Mouse (Mus musculus) embryonic facial prominence, embryonic 11.5 days (tissue): Measurements from ENCODE around the gene Aldh16a1. TPM values are rescaled to one million over a fixed set of nuclear protein-coding genes. Genes with fewer than 3 reads are reported as not detected.

ENCODE experiments used
- ATAC-seq: fragments of 200-750 bp; cut with Nextera tagmentation; replicated peaks from 2 replicates; pipeline ENCODE4 v1.8.0; 2017; ENCODE audit warnings: low read depth; ENCODE audit not compliant: insufficient number of reproducible peaks, low FRiP score, low TSS enrichment
- DNase-seq: peaks from one replicate; pipeline ENCODE4 v3.0.0-alpha.2; 2015; ENCODE audit warnings: low spot score
- H3K27ac ChIP-seq: fragments of 300-500 bp; sonication (generic); replicated peaks from 2 replicates; pipeline ENCODE4 v1.5.1; 2014; ENCODE audit warnings: mild to moderate bottlenecking, low read depth, low read length, control low read depth
- H3K27me3 ChIP-seq: fragments of 300-500 bp; sonication (generic); 2 replicates; pipeline ENCODE4 v1.6.1; 2014; ENCODE audit warnings: mild to moderate bottlenecking, low read length, moderate library complexity, mixed read lengths; ENCODE audit not compliant: control insufficient read depth, insufficient read depth
- H3K36me3 ChIP-seq: fragments of 300-500 bp; sonication (generic); replicated peaks from 2 replicates; pipeline ENCODE4 v1.6.1; 2014; ENCODE audit warnings: low read depth, mild to moderate bottlenecking, low read length, moderate library complexity, mixed read lengths; ENCODE audit not compliant: control insufficient read depth, insufficient read depth
- H3K4me1 ChIP-seq: fragments of 300-500 bp; sonication (generic); 2 replicates; pipeline ENCODE4 v1.6.1; 2014; ENCODE audit warnings: low read length, mixed read lengths; ENCODE audit not compliant: control insufficient read depth, insufficient read depth
- H3K4me2 ChIP-seq: fragments of 300-500 bp; sonication (generic); 2 replicates; pipeline ENCODE4 v1.6.1; 2014; ENCODE audit warnings: low read depth, mild to moderate bottlenecking, control low read depth, low read length, moderate library complexity
- H3K4me3 ChIP-seq: fragments of 300-500 bp; sonication (generic); 2 replicates; pipeline ENCODE4 v1.5.1; 2014; ENCODE audit warnings: low read depth, low read length, control low read depth
- H3K9ac ChIP-seq: fragments of 300-500 bp; sonication (generic); replicated peaks from 2 replicates; pipeline ENCODE4 v1.6.1; 2014; ENCODE audit warnings: mild to moderate bottlenecking, control low read depth, low read length
- H3K9me3 ChIP-seq: fragments of 300-500 bp; sonication (generic); replicated peaks from 2 replicates; pipeline ENCODE4 v1.6.1; 2016; ENCODE audit warnings: mild to moderate bottlenecking, low read length, inconsistent platforms, mixed read lengths; ENCODE audit not compliant: control insufficient read depth
- WGBS: fragments of 180-500 bp; shearing (Covaris S2); extraction: QIAGEN DNeasy Blood & Tissue Kit; methylation state at CpG from one replicate; pipeline ENCODE4 v1.1.7; 2014; 5-methylcytosine and 5-hydroxymethylcytosine counted together
- polyA plus RNA-seq: library from polyadenylated mRNA; unstranded; fragments of >200 nt; fragmentation: Nextera tagmentation; extraction: Ambion mirVana; gene quantifications from 2 replicates; pipeline ENCODE4 v1.2.1, GENCODE M21; 2014

Gene Aldh16a1
- polyA plus RNA-seq, 1 experiment from 2014 or later = 32.3 TPM

- Histone ChIP-seq H3K27ac (no peak overlapping the region), H3K4me3 (no peak overlapping the region), H3K4me1 (peaks cover 6% of the 10 kb centered on the region; the same call in 1 of the 2 replicates), H3K27me3 (no peaks in the 10 kb centered on the region), H3K9me3 (no peaks in the 10 kb centered on the region), H3K36me3 (0 out of 2 replicates have a peak, but pooled peaks cover 3% of the 10 kb centered on the region), H3K9ac (no peak overlapping the region), H3K4me2 (no peak overlapping the region)
- DNase-seq (no peak), ATAC-seq (no peak)
- 94% methylated on average over 11 of the region's 11 CpGs for WGBS
These were observed 7.1 kb downstream of the Aldh16a1 start for GRCm38 (mm10) chr7:45147267-45147666.

GRCm38 (mm10) chr7:45145460-45145859, 8.9 kb downstream of the Aldh16a1 start:
- no peak for DNase-seq
- Histone ChIP-seq H3K4me2 (no peak overlapping the region), H3K4me1 (no peaks in the 10 kb centered on the region), H3K27ac (no peak overlapping the region), H3K27me3 (no peaks in the 10 kb centered on the region), H3K4me3 (no peak overlapping the region), H3K9me3 (no peaks in the 10 kb centered on the region), H3K9ac (no peak overlapping the region), H3K36me3 (peaks cover 3% of the 10 kb centered on the region; the same call in 1 of the 2 replicates)
- WGBS = 94% methylated on average over 8 of the region's 8 CpGs
- no peak for ATAC-seq

- DNase-seq = no peak
- H3K4me1 ChIP-seq = no peaks in the 10 kb centered on the region
- WGBS = 87% methylated on average over 13 of the region's 13 CpGs
- peaks cover 3% of the 10 kb centered on the region; the same call in 1 of the 2 replicates for H3K36me3 ChIP-seq
- no peaks in the 10 kb centered on the region for H3K9me3 ChIP-seq
- no peaks in the 10 kb centered on the region for H3K27me3 ChIP-seq
- no peak overlapping the region for H3K4me3 ChIP-seq
- H3K9ac ChIP-seq = no peak overlapping the region
- H3K4me2 ChIP-seq = no peak overlapping the region
- ATAC-seq = no peak
- no peak overlapping the region for H3K27ac ChIP-seq
These were observed 9.8 kb downstream of the Aldh16a1 start for GRCm38 (mm10) chr7:45144368-45145174.

- Histone ChIP-seq H3K27ac (no peak overlapping the region), H3K27me3 (no peaks in the 10 kb centered on the region), H3K9me3 (no peaks in the 10 kb centered on the region), H3K4me2 (no peak overlapping the region), H3K36me3 (peaks cover 3% of the 10 kb centered on the region; the same call in 1 of the 2 replicates), H3K9ac (no peak overlapping the region), H3K4me3 (no peak overlapping the region), H3K4me1 (no peaks in the 10 kb centered on the region)
- ATAC-seq (no peak), DNase-seq (no peak)
- 89% methylated on average over 5 of the region's 5 CpGs for WGBS
These were observed 12.5 kb downstream of the Aldh16a1 start for GRCm38 (mm10) chr7:45141914-45142313.

GRCm38 (mm10) chr7:45141319-45141718, 13.1 kb downstream of the Aldh16a1 start:
- Histone ChIP-seq H3K9me3 (no peaks in the 10 kb centered on the region), H3K27me3 (no peaks in the 10 kb centered on the region), H3K27ac (no peak overlapping the region), H3K36me3 (peaks cover 3% of the 10 kb centered on the region; the same call in 1 of the 2 replicates), H3K4me2 (no peak overlapping the region), H3K4me3 (no peak overlapping the region), H3K4me1 (no peaks in the 10 kb centered on the region), H3K9ac (no peak overlapping the region)
- DNase-seq (no peak), ATAC-seq (no peak)
- 92% methylated on average over 3 of the region's 3 CpGs for WGBS

- no peaks in the 10 kb centered on the region for H3K27me3 ChIP-seq
- 78% methylated on average over 8 of the region's 8 CpGs for WGBS
- no peaks in the 10 kb centered on the region; the same call in 1 of the 2 replicates for H3K36me3 ChIP-seq
- no peaks in the 10 kb centered on the region for H3K9me3 ChIP-seq
- no peak for DNase-seq
- H3K9ac ChIP-seq = no peak overlapping the region
- H3K4me2 ChIP-seq = no peak overlapping the region
- no peak overlapping the region for H3K27ac ChIP-seq
- H3K4me1 ChIP-seq = no peaks in the 10 kb centered on the region
- H3K4me3 ChIP-seq = no peak overlapping the region
- no peak for ATAC-seq
These were observed 14.3 kb downstream of the Aldh16a1 start for GRCm38 (mm10) chr7:45139904-45140723.

GRCm38 (mm10) chr7:45138403-45138802, 16.0 kb downstream of the Aldh16a1 start:
- Histone ChIP-seq H3K9me3 (no peaks in the 10 kb centered on the region), H3K27ac (no peak overlapping the region), H3K4me3 (no peak overlapping the region), H3K4me2 (no peak overlapping the region), H3K27me3 (no peaks in the 10 kb centered on the region), H3K36me3 (no peaks in the 10 kb centered on the region; the same call in 1 of the 2 replicates), H3K9ac (no peak overlapping the region), H3K4me1 (no peaks in the 10 kb centered on the region)
- 55% methylated on average over 1 of the region's 1 CpGs for WGBS
- ATAC-seq (no peak), DNase-seq (no peak)
